Mouse (Mus musculus) neutrophil, adult 5-6 weeks (primary cell): ENCODE measurements around the gene Ifrd2. TPM values are rescaled to one million over a fixed set of nuclear protein-coding genes. Genes with fewer than 3 reads are reported as not detected.
"Not testable (repeated sequence)": the region's sequence is repeated elsewhere in the genome, so short reads cannot be mapped to it uniquely, and the experiment has no call there.

ENCODE experiments used
- ATAC-seq: fragments of 151-379, 151-347 bp; 2 replicates; pipeline ENCODE4 v1.8.0; 2017; ENCODE audit warnings: mild to moderate bottlenecking, moderate TSS enrichment; ENCODE audit not compliant: insufficient number of reproducible peaks, poor library complexity, low FRiP score, severe bottlenecking; ENCODE audit errors: extremely low read depth
- total RNA-seq: library from RNA; stranded (forward); fragments of 200-1000 nt; gene quantifications from 2 replicates; pipeline ENCODE4 v1.2.3, GENCODE M21; 2017

Ifrd2 gene
- total RNA-seq, 1 experiment from 2014 or later = 20.1 TPM

- no peak for ATAC-seq
These were observed 17.4 kb upstream of the Ifrd2 start for GRCm38 (mm10) chr9:107570016-107570415.

- ATAC-seq = no peak
These were observed 16.6 kb upstream of the Ifrd2 start for GRCm38 (mm10) chr9:107570845-107571244.

DNA sequence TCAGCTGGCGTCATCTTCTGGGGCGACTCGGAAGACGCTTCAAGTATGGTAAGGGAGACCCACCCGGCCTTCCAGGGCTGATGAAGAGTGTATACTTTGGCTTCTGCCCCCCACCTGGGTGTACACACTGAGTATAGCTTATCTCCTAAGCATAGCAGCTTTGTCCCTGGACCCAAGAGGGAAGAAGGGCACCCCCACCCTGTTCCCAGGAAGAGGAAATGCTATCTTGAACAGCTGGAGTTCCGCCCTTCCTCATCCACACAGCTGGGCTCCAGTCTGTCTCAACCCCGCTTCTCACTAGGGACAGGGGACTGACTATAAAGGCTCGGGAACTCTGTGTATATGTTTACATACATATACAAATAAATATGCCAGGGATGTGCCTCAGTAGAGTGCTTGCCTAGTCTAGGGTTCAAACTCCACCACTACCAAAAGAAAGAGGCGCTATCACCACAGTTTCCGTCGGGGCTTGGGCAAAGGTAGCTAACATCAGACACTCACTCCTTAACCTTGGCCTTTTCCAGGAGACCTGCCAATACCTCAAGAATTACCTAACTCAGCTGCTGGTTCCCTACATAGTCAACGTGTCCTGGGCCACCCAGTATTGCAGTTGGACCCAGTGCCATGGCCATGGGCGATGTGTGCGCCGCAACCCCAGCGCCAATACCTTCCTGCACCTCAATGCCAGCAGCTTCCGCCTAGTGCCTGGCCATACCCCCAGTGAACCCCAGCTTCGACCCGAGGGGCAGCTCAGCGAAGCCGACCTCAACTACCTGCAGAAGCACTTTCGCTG lies 15.7 kb upstream of the Ifrd2 start:
- ATAC-seq = no peak

GRCm38 (mm10) chr9:107572327-107572662 lies 15.1 kb upstream of the Ifrd2 start:
- no peak for ATAC-seq

DNA sequence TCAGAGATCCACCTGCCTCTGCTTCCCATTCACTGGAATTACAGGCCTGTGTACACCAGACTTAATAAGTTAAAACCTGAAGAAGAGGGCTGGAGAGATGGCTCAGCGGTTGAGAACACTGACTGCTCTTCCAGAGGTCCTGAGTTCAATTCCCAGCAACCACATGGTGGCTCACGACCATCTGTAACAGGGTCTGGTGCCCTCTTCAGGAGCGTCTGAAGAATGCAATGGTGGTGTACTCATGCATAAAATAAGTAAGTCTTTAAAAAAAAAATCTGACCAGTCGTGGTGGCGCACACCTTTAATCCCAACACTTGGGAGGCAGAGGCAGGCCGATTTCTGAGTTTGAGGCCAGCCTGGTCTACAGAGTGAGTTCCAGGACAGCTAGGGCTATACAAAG lies 13.7 kb upstream of the Ifrd2 start:
- ATAC-seq = not testable (repeated sequence)

DNA sequence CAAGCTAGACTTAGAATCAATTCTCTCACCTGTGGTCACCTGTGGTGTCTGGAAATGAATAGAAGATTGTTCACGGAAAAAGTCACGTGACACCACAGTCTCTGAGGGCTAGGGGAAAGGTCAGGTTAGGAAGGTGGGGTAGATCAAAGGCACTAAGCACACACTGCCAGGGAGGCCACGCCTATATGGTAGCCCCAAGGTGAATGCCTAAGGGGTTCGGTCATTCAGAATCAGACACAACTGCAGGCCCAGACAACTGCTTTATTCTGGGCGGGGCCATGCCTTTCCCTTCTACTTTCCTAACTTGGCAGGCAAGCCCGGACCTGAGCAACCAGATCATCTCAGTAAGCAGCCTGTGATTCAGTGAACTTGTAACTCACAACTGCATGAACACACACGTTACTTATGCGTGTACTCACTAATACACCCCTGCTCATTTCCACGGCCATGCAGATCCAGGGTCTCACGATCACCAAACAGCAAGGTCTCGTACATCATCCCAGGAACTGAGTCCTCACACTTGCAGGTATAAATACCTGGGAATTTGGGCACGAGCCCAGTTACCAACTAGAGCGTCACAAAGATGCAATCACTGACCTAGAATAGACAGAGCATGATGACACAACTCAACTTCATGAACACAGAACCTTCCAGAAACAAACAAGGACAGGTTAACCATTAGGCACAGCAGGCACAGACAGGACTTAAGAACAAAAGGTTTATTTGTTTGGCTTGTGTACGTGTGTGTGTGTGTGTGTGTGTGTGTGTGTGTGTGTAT lies 11.7 kb upstream of the Ifrd2 start:
- no peak for ATAC-seq

- no peak for ATAC-seq
These were observed 10.9 kb upstream of the Ifrd2 start, which contains the start of gene Hyal1 for GRCm38 (mm10) chr9:107576357-107577107. TSS of gene Hyal1 (plus strand) at chr9:107576927.

GRCm38 (mm10) chr9:107577871-107578270 lies 9.6 kb upstream of the Ifrd2 start:
- ATAC-seq = no peak

- ATAC-seq = no peak
These were observed 8.9 kb upstream of the Ifrd2 start, which contains the start of gene Naa80 for GRCm38 (mm10) chr9:107578587-107578986. TSS of gene Naa80 (plus strand) at chr9:107578887.

GRCm38 (mm10) chr9:107579023-107579900 lies 8.2 kb upstream of the Ifrd2 start:
- ATAC-seq = no peak

GRCm38 (mm10) chr9:107580501-107581317 lies 6.7 kb upstream of the Ifrd2 start, which contains the start of gene Hyal3:
TSS of gene Hyal3 (plus strand) at chr9:107580818.
- ATAC-seq = peak; percentile 83

GRCm38 (mm10) chr9:107581584-107581983 lies 5.9 kb upstream of the Ifrd2 start:
- ATAC-seq = no peak

- no peak for ATAC-seq
These were observed 4.9 kb upstream of the Ifrd2 start for GRCm38 (mm10) chr9:107582509-107583062.

GRCm38 (mm10) chr9:107583174-107583573 lies 4.3 kb upstream of the Ifrd2 start:
- no peak for ATAC-seq

DNA sequence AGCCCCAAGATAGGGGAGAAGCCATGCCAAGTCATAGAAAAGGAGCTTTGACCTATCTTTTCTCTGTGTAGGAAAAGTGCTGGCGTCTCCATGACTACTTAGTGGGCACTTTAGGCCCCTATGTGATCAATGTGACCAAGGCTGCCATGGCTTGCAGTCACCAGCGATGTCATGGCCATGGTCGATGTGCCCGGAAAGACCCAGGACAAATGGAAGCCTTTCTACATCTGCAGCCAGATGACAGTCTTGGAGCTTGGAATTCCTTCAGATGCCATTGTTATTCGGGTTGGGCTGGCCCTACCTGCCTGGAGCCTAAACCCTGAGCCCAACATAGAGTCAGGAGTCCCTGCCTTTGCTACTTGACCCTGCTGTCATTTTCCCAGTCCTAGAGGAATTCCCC lies 938 bp upstream of the Ifrd2 start:
- no peak for ATAC-seq

DNA sequence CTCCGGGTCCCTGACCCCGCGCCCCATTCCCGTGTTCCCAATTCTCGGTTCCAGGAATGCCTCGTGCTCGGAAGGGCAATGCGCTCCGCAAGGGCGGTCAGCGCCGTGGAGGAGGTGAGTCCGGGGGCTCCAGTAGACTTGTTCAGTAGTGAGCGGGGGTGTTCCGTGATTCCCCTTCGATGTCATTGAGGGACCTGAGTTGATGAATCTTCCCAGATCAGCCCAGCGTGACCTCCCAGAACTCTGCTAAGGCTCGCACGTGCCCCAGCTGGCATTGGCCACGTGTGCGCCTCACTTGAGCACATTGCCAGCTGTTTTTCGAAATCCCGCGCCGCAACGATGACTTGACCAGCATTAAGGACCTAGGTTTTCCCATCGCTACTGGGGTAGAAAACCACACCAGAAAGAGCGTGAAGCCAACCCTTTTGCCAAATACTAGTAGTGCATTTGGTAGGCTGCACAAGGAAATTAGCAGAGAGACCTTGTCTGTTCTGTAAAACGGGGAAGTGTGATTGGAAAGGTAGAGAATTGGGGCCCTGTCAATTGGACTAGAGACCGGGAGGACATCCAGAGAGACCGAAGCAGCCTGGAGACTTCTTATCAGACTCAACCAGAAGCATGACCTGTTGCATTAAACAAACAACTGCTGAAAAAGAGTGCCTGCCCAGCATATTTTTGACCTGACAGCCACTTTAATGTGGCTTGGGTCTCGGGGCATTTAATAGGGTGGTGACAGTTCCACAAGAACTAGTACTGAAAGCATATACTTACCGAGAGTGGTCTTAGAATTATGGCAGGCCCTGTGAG lies 594 bp downstream of the Ifrd2 start:
- ATAC-seq = no peak
